Mouse (Mus musculus): ENCODE measurements around the gene Lpcat2b. TPM values are rescaled to one million over a fixed set of nuclear protein-coding genes. Genes with fewer than 3 reads are reported as not detected.

Lpcat2b gene
- polyA plus RNA-seq, 1 experiment from 2014 or later: not detected

DNA sequence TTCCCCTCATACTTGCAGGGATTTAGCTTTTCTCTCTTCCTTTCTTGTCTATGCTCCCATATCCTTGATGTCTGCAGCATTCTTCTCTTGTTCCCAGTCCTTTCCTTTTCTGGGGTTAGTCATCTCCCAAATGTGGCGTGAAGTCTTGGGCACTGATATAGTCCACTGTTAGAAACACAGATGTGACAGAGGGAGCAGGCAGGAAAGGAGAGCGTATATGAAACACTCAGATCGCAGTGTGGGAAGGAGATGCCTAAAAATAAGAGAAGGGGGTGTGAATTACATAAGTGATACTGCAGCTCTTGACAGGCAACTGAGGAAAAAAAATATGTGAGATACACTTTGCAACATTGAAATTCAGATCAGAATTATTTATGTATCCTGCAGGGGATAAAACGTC is 26.0 kb upstream of the Lpcat2b start:
- Histone ChIP-seq H3K4me2 (ENCODE audit: low read depth, low read length) (no peak overlapping the region), H3K9me3 (replicated peaks; ENCODE audit: control insufficient read depth, low read length) (no peaks in the 10 kb centered on the region), H3K36me3 (ENCODE audit: control insufficient read depth, insufficient read depth) (no peaks in the 10 kb centered on the region), H3K4me3 (ENCODE audit: low read depth, low read length) (no peak overlapping the region), H3K27ac (ENCODE audit: low read length) (no peak overlapping the region), H3K4me1 (ENCODE audit: control insufficient read depth, low read depth, low read length) (no peaks in the 10 kb centered on the region), H3K9ac (ENCODE audit: low read depth, low read length) (no peak overlapping the region), H3K27me3 (ENCODE audit: control insufficient read depth, insufficient read depth, low read depth, low read length) (peaks cover 39% of the 10 kb centered on the region)
- 67% methylated on average over 4 of the region's 4 CpGs for WGBS (ENCODE audit: insufficient replicate concordance)
- no peak for ATAC-seq (ENCODE audit: low read depth)

DNA sequence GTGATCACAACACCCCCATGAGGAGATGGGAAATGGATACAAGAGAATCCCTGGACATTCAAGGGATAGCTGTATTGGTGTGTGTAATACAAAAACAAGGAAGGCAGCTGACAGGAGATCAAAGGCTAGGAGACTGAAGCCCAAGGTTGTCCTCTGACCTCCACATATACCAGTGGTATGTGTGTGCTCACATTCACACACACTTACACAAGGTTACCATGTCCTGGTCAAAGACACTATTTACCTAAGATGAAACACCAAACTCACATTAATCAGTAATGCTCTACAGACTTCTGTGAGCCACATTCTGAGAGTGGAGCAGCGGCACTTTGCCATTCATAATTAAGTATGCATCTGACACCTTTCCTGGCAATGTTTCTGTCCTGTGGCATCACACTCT is 21.0 kb upstream of the Lpcat2b start:
- peak; percentile 53; the same call in 1 of the 2 replicates for ATAC-seq (ENCODE audit: low read depth)
- Histone ChIP-seq H3K4me2 (ENCODE audit: low read depth, low read length) (no peak overlapping the region), H3K27ac (ENCODE audit: low read length) (no peak overlapping the region), H3K9me3 (replicated peaks; ENCODE audit: control insufficient read depth, low read length) (no peaks in the 10 kb centered on the region), H3K4me3 (ENCODE audit: low read depth, low read length) (no peak overlapping the region), H3K27me3 (ENCODE audit: control insufficient read depth, insufficient read depth, low read depth, low read length) (peaks cover 6% of the 10 kb centered on the region), H3K4me1 (ENCODE audit: control insufficient read depth, low read depth, low read length) (no peaks in the 10 kb centered on the region), H3K36me3 (ENCODE audit: control insufficient read depth, insufficient read depth) (no peaks in the 10 kb centered on the region), H3K9ac (ENCODE audit: low read depth, low read length) (no peak overlapping the region)
- 72% methylated on average over 1 of the region's 1 CpGs for WGBS (ENCODE audit: insufficient replicate concordance)

DNA sequence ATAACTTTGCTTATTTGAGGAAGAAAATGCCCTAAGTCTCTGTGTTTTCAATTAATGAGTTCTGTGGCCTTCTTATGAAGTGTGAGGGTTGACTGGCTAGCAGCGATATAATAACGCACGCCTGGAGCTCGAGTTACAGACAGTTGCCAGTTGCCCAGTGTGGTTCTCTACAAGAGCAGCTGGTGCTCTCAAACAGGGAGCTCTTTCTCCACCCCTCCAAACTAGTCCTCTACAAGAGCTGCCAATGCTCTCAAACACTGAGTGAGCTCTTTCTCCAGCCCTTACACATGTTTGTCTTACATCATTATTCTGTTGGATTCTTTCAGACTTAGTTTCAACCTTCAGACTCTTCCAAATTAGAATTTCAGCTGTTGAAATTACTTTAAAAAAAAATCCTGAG is 20.0 kb upstream of the Lpcat2b start:
- whole genome bisulfite sequencing (ENCODE audit: insufficient replicate concordance): 75% methylated on average over 4 of the region's 4 CpGs
- no peak overlapping the region for H3K4me2 ChIP-seq (ENCODE audit: low read depth, low read length)
- H3K4me3 ChIP-seq (ENCODE audit: low read depth, low read length): no peak overlapping the region
- no peak for ATAC-seq (ENCODE audit: low read depth)
- H3K36me3 ChIP-seq (ENCODE audit: control insufficient read depth, insufficient read depth): no peaks in the 10 kb centered on the region
- no peaks in the 10 kb centered on the region for H3K4me1 ChIP-seq (ENCODE audit: control insufficient read depth, low read depth, low read length)
- no peak overlapping the region for H3K9ac ChIP-seq (ENCODE audit: low read depth, low read length)
- H3K27ac ChIP-seq (ENCODE audit: low read length): no peak overlapping the region
- peaks cover 2% of the 10 kb centered on the region; the same call in 1 of the 2 replicates for H3K27me3 ChIP-seq (ENCODE audit: control insufficient read depth, insufficient read depth, low read depth, low read length)
- H3K9me3 ChIP-seq (replicated peaks; ENCODE audit: control insufficient read depth, low read length): no peaks in the 10 kb centered on the region

DNA sequence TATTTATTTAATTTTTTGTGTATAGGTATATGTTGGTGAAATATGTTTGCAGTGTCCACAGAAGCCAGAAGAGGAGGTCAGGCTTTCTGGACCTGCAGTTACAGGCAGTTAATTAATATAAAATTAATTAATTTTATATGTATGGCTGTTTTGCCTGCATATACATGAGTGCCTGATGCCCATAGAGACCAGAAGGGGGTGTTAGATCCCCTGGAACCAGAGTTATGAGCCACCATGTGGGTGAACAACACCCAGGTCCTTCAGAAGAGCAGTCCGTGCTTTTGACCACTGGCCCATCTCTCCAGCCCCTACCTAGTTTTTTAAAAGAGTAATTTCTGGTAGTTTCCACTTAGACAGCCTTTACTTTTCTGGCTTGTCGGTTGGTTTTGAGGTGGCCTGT is 19.1 kb upstream of the Lpcat2b start:
- Histone ChIP-seq H3K4me3 (ENCODE audit: low read depth, low read length) (no peak overlapping the region), H3K36me3 (ENCODE audit: control insufficient read depth, insufficient read depth) (no peaks in the 10 kb centered on the region), H3K9me3 (replicated peaks; ENCODE audit: control insufficient read depth, low read length) (no peaks in the 10 kb centered on the region), H3K27me3 (ENCODE audit: control insufficient read depth, insufficient read depth, low read depth, low read length) (peaks cover under 1% of the 10 kb centered on the region; the same call in 1 of the 2 replicates), H3K9ac (ENCODE audit: low read depth, low read length) (no peak overlapping the region), H3K4me2 (ENCODE audit: low read depth, low read length) (no peak overlapping the region), H3K27ac (ENCODE audit: low read length) (no peak overlapping the region), H3K4me1 (ENCODE audit: control insufficient read depth, low read depth, low read length) (no peaks in the 10 kb centered on the region)
- no peak for ATAC-seq (ENCODE audit: low read depth)
- 63% methylated on average over 2 of the region's 2 CpGs for WGBS (ENCODE audit: insufficient replicate concordance)

DNA sequence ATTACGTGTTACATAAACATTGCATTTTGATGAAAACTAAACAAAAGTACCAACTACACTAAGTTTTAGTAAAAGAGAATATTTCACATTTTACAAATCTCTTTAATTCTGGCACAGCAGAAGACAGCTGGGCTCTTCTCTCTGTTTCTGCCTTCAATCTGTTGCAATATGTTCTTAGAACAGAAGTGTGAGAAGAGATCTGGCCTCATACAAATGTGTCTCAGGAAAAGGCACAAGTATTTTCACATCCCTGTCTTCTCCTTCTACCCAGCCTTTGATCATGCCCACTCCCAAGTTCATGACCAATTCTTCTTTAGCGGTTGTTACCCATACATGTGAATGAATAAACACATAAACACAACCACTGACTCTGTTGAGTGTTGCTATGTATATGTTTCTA is 16.3 kb upstream of the Lpcat2b start:
- no peak overlapping the region for H3K4me3 ChIP-seq (ENCODE audit: low read depth, low read length)
- WGBS (ENCODE audit: insufficient replicate concordance): 58% methylated on average over 2 of the region's 2 CpGs

DNA sequence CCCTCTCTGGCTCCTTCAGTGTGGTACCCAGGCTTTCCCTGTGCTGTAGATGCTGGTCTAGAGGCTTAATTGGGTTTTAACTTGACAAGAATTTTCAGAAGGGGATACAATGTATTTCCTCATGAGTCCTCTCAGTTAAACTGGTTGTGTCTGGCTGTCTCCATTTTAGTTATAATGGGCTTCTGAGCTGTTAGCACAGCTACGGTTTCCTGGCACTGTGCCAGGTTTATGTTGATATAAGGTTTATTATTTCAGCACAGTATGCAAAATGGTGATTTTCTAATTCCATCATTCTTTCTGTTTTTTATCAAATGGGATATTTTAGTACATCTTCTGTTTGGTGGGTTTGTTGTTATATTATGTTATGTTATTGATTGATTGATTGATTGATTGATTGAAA is 9.7 kb upstream of the Lpcat2b start:
- Histone ChIP-seq H3K4me1 (ENCODE audit: control insufficient read depth, low read depth, low read length) (no peaks in the 10 kb centered on the region), H3K27ac (ENCODE audit: low read length) (no peak overlapping the region), H3K4me3 (ENCODE audit: low read depth, low read length) (no peak overlapping the region), H3K36me3 (ENCODE audit: control insufficient read depth, insufficient read depth) (no peaks in the 10 kb centered on the region), H3K4me2 (ENCODE audit: low read depth, low read length) (no peak overlapping the region), H3K27me3 (ENCODE audit: control insufficient read depth, insufficient read depth, low read depth, low read length) (no peaks in the 10 kb centered on the region), H3K9me3 (replicated peaks; ENCODE audit: control insufficient read depth, low read length) (no peaks in the 10 kb centered on the region), H3K9ac (ENCODE audit: low read depth, low read length) (no peak overlapping the region)
- no peak for ATAC-seq (ENCODE audit: low read depth)
- WGBS (ENCODE audit: insufficient replicate concordance): 31% methylated on average over 1 of the region's 1 CpGs

More for the DNA sequence above, 16.3 kb upstream of the Lpcat2b start:
- Histone ChIP-seq H3K36me3 (ENCODE audit: control insufficient read depth, insufficient read depth) (no peaks in the 10 kb centered on the region), H3K27me3 (ENCODE audit: control insufficient read depth, insufficient read depth, low read depth, low read length) (no peaks in the 10 kb centered on the region), H3K27ac (ENCODE audit: low read length) (no peak overlapping the region), H3K4me2 (ENCODE audit: low read depth, low read length) (no peak overlapping the region), H3K9ac (ENCODE audit: low read depth, low read length) (no peak overlapping the region), H3K4me1 (ENCODE audit: control insufficient read depth, low read depth, low read length) (no peaks in the 10 kb centered on the region), H3K9me3 (replicated peaks; ENCODE audit: control insufficient read depth, low read length) (no peaks in the 10 kb centered on the region)
- ATAC-seq (ENCODE audit: low read depth): no peak

DNA sequence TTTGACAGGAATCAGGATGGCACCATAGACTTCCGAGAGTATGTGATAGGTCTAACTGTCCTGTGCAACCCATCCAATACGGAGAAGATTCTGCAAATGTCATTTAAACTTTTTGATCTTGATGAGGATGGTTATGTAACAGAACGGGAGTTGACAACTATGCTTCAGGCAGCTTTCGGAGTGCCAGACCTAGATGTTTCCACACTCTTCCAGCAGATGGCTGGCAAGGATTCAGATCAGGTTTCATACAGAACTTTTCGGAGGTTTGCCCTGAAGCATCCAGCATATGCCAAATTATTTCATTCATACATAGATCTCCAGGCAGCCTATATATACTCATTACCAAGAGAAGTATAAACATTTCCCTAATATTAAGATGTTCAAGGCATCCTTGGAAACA is 2.7 kb downstream of the Lpcat2b start:
- no peak overlapping the region for H3K9ac ChIP-seq (ENCODE audit: low read depth, low read length)
- H3K36me3 ChIP-seq (ENCODE audit: control insufficient read depth, insufficient read depth): no peaks in the 10 kb centered on the region
- H3K4me1 ChIP-seq (ENCODE audit: control insufficient read depth, low read depth, low read length): peaks cover 20% of the 10 kb centered on the region
- no peak overlapping the region for H3K27ac ChIP-seq (ENCODE audit: low read length)
- no peak overlapping the region for H3K4me3 ChIP-seq (ENCODE audit: low read depth, low read length)
- H3K4me2 ChIP-seq (ENCODE audit: low read depth, low read length): no peak overlapping the region
- H3K27me3 ChIP-seq (ENCODE audit: control insufficient read depth, insufficient read depth, low read depth, low read length): no peaks in the 10 kb centered on the region; the same call in 1 of the 2 replicates
- ATAC-seq (ENCODE audit: low read depth): no peak
- WGBS (ENCODE audit: insufficient replicate concordance): 65% methylated on average over 5 of the region's 5 CpGs
- no peaks in the 10 kb centered on the region for H3K9me3 ChIP-seq (replicated peaks; ENCODE audit: control insufficient read depth, low read length)

DNA sequence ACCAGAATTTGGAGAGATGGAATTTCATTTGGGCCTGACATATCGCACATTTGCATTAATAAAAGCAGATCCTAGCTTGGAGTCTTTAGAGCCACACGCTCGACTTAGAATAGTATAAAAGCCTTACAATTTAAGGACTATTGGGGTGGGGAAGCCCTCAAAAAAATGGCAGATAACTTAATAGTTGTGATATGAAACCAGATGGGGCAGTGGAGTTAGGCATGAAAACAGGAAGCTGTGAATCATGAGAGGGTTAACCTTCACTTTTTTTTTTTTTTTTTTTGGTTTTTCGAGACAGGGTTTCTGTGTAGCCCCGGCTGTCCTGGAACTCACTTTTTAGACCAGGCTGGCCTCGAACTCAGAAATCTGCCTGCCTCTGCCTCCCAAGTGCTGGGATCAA is 4.8 kb downstream of the Lpcat2b start:
- WGBS (ENCODE audit: insufficient replicate concordance): 62% methylated on average over 6 of the region's 6 CpGs
- Histone ChIP-seq H3K4me1 (ENCODE audit: control insufficient read depth, low read depth, low read length) (peaks cover 23% of the 10 kb centered on the region), H3K4me2 (ENCODE audit: low read depth, low read length) (no peak overlapping the region), H3K27ac (ENCODE audit: low read length) (peak overlapping the region; percentile 0; the same call in 1 of the 2 replicates), H3K27me3 (ENCODE audit: control insufficient read depth, insufficient read depth, low read depth, low read length) (no peaks in the 10 kb centered on the region; the same call in 1 of the 2 replicates), H3K4me3 (ENCODE audit: low read depth, low read length) (no peak overlapping the region), H3K36me3 (ENCODE audit: control insufficient read depth, insufficient read depth) (no peaks in the 10 kb centered on the region), H3K9me3 (replicated peaks; ENCODE audit: control insufficient read depth, low read length) (no peaks in the 10 kb centered on the region), H3K9ac (ENCODE audit: low read depth, low read length) (no peak overlapping the region)
- no peak for ATAC-seq (ENCODE audit: low read depth)

DNA sequence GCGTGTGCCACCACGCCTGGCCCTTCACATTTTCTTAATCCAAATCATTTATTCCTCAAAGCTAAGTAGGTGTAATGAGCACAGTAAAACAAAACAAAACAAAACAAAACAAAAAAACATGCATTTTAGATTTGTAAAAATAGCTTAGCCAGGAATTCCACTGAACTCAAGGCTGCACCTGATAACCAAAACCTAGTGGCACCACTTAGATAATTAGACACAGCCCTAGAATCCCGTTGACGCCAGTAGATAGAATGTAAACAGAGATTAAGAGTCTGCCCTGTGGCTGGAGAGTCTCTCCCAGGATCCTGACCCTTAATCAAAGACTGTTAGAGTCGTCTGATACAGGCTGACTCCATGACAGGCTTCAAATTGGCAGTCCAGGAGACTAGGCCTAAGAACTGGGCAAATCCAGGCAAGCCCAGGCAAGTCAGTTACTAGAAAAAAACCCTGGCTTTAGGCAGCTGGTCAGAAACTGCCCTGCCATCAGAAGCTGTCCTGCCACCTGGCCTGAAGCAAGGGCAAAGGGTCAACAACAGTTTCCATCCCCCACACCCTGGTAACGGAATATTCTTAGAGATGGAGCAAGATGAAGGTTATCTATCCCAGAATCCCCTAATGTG is 5.3 kb downstream of the Lpcat2b start:
- peaks cover 23% of the 10 kb centered on the region for H3K4me1 ChIP-seq (ENCODE audit: control insufficient read depth, low read depth, low read length)
- H3K9ac ChIP-seq (ENCODE audit: low read depth, low read length): no peak overlapping the region
- peak overlapping the region; percentile 79 for H3K27ac ChIP-seq (ENCODE audit: low read length)
- H3K4me3 ChIP-seq (ENCODE audit: low read depth, low read length): no peak overlapping the region
- peak; percentile 15; the same call in 1 of the 2 replicates for ATAC-seq (ENCODE audit: low read depth)
- no peaks in the 10 kb centered on the region for H3K9me3 ChIP-seq (replicated peaks; ENCODE audit: control insufficient read depth, low read length)
- H3K36me3 ChIP-seq (ENCODE audit: control insufficient read depth, insufficient read depth): no peaks in the 10 kb centered on the region
- H3K27me3 ChIP-seq (ENCODE audit: control insufficient read depth, insufficient read depth, low read depth, low read length): no peaks in the 10 kb centered on the region; the same call in 1 of the 2 replicates
- 53% methylated on average over 6 of the region's 6 CpGs for WGBS (ENCODE audit: insufficient replicate concordance)
- peak overlapping the region; percentile 85; the same call in 1 of the 2 replicates for H3K4me2 ChIP-seq (ENCODE audit: low read depth, low read length)
